Comparison of ENCODE assay signal across 8 mouse cellular contexts in genomic region chr15:99771601-99772276, GRCm38 (mm10). TPM values are rescaled to one million over a fixed set of nuclear protein-coding genes. Genes with fewer than 3 reads are reported as not detected.
DNase-seq lines count a peak whose midpoint lies in the region; ATAC-seq and TF ChIP-seq lines count a peak whose summit lies in the region.

No protein-coding gene starts in this region.

- peaks cover 45% of the 10 kb centered on the region for H3K79me3 ChIP-seq in C2C12 (ENCODE audit: low read depth)

- H3K9me3 ChIP-seq in intestine, embryonic 16.5 days (ENCODE audit: control insufficient read depth, low read length), result no peaks in the 10 kb centered on the region

- ATAC-seq in frontal cortex, adult (ENCODE audit: low TSS enrichment), result peak; percentile 70
- ATAC-seq in intestine, embryonic 16.5 days, result peak; percentile 66

- peak; percentile 27 to 69 for DNase-seq in heart, adult 18-20 months
- no peak for DNase-seq in heart, postnatal 4 days
- DNase-seq in brain, embryonic 14.5 days (ENCODE audit: low read depth), result peak; percentile 64
- peak; percentile 41 for DNase-seq in lung, postnatal 10 days
- DNase-seq in splenic B cell, adult 2 months (ENCODE audit: low read depth, low spot score), result peak; percentile 31

- peaks cover 14% of the 10 kb centered on the region for H3K4me1 ChIP-seq in intestine, embryonic 16.5 days (ENCODE audit: control insufficient read depth, insufficient read depth, low read length)

- peak overlapping the region; percentile 93 for H3K27ac ChIP-seq in intestine, embryonic 16.5 days (ENCODE audit: low read length)

- WGBS in intestine, embryonic 16.5 days, result under 1% methylated on average over 59 of the region's 59 CpGs

- no peak for TF ChIP-seq CTCF in C2C12 (IDR thresholded peaks at IDR 0.05; ENCODE audit: control insufficient read depth, insufficient read depth, insufficient read length)
- TF ChIP-seq CTCF in brain, embryonic 14.5 days (IDR thresholded peaks at IDR 0.05; ENCODE audit: borderline replicate concordance, extremely low read depth, insufficient read depth, insufficient read length), result no peak

- peak overlapping the region; percentile 86 for H3K4me3 ChIP-seq in C2C12 (ENCODE audit: insufficient read depth, poor library complexity, severe bottlenecking)
- peak overlapping the region; percentile 85 for H3K4me3 ChIP-seq in intestine, embryonic 16.5 days (ENCODE audit: low read length)

- H3K79me2 ChIP-seq in C2C12 (ENCODE audit: control insufficient read depth, insufficient read depth), result peaks cover 52% of the 10 kb centered on the region

- peak overlapping the region; percentile 86 for H3K4me2 ChIP-seq in intestine, embryonic 16.5 days (ENCODE audit: low read depth, low read length)

- H3K27me3 ChIP-seq in C2C12 (ENCODE audit: control insufficient read depth, insufficient read depth, insufficient read length), result no peaks in the 10 kb centered on the region
- H3K27me3 ChIP-seq in intestine, embryonic 16.5 days (replicated peaks; ENCODE audit: control insufficient read depth, insufficient read depth, low read length), result no peaks in the 10 kb centered on the region
- no peaks in the 10 kb centered on the region for H3K27me3 ChIP-seq in splenic B cell, adult 2 months (ENCODE audit: control insufficient read depth, insufficient read depth, low read length, poor library complexity, severe bottlenecking)

- H3K9ac ChIP-seq in intestine, embryonic 16.5 days (ENCODE audit: low read depth, low read length), result peak overlapping the region; percentile 85

- H3ac ChIP-seq in C2C12 (ENCODE audit: control insufficient read depth, insufficient read length, low read depth), result peak overlapping the region; percentile 68

- no peak; the same call in 1 of the 2 replicates for TF ChIP-seq POLR2A in brain, embryonic 14.5 days (IDR thresholded peaks at IDR 0.05; ENCODE audit: borderline replicate concordance, extremely low read depth, insufficient read depth, insufficient read length, poor library complexity, severe bottlenecking)

- peaks cover 6% of the 10 kb centered on the region for H3K36me3 ChIP-seq in C2C12 (ENCODE audit: control insufficient read depth, insufficient read depth)
- H3K36me3 ChIP-seq in intestine, embryonic 16.5 days (ENCODE audit: control insufficient read depth, insufficient read depth, low read length), result no peaks in the 10 kb centered on the region
- H3K36me3 ChIP-seq in splenic B cell, adult 2 months (ENCODE audit: control insufficient read depth, insufficient read depth, low read length, poor library complexity, severe bottlenecking), result peaks cover 2% of the 10 kb centered on the region; the same call in 1 of the 2 replicates

TF ChIP-seq in C2C12, 6 proteins besides CTCF, POLR2A, EP300 and RAD21:
- TF ChIP-seq CEBPB (IDR thresholded peaks at IDR 0.05; ENCODE audit: low read depth), result no peak
- TF ChIP-seq MYOD1 (IDR thresholded peaks at IDR 0.05; ENCODE audit: control insufficient read depth, insufficient read length, low read depth), result no peak
- TF ChIP-seq MAX (IDR thresholded peaks at IDR 0.05), result no peak
- no peak for TF ChIP-seq USF1 (IDR thresholded peaks at IDR 0.05; ENCODE audit: low read depth)

RNA-seq across cellular contexts. Expression of gene Cers5, which starts 0.9 kb away (rescaled TPM):
- 10 to 100 TPM; 16.6 to 19.9 TPM for total RNA-seq in heart, adult 18-20 months (2021)
- total RNA-seq in heart, postnatal 4 days (2021), result 10 to 100 TPM; 29.3 to 31.3 TPM
- 101 TPM for polyA plus RNA-seq in C2C12 (2012; fragmentation: generic; extraction: Trizol)
- polyA plus RNA-seq in brain, embryonic 14.5 days (2012; rRNA removed), result 61.1 and 69.4 TPM in 2 replicates
- polyA plus RNA-seq in intestine, embryonic 16.5 days (2015; fragmentation: Nextera tagmentation; extraction: Ambion mirVana), result 42.1 and 46.8 TPM in 2 replicates

RNA-seq across cellular contexts. Expression of gene Cox14, which starts 46.3 kb away (rescaled TPM):
- total RNA-seq in heart, adult 18-20 months (2021), result 100 to 1,000 TPM; 238 to 271 TPM
- total RNA-seq in heart, postnatal 4 days (2021), result 100 to 1,000 TPM; 150 to 159 TPM
- polyA plus RNA-seq in C2C12 (2012; fragmentation: generic; extraction: Trizol), result 210 TPM
- polyA plus RNA-seq in brain, embryonic 14.5 days (2012; rRNA removed), result 149 and 249 TPM in 2 replicates
- 249 and 253 TPM in 2 replicates for polyA plus RNA-seq in intestine, embryonic 16.5 days (2015; fragmentation: Nextera tagmentation; extraction: Ambion mirVana)

RNA-seq across cellular contexts. Expression of gene Gpd1, which starts 54.4 kb away (rescaled TPM):
- 100 to 1,000 TPM in 1 of 2 experiments, 10 to 100 TPM in 1; 53.9 to 160 TPM for total RNA-seq in heart, adult 18-20 months (2021)
- total RNA-seq in heart, postnatal 4 days (2021), result 10 to 100 TPM; 24.5 to 26.4 TPM
- polyA plus RNA-seq in C2C12 (2012; fragmentation: generic; extraction: Trizol), result 0.64 TPM
- polyA plus RNA-seq in brain, embryonic 14.5 days (2012; rRNA removed), result 3.4 and 4.5 TPM in 2 replicates
- 33.0 and 47.4 TPM in 2 replicates for polyA plus RNA-seq in intestine, embryonic 16.5 days (2015; fragmentation: Nextera tagmentation; extraction: Ambion mirVana)
